Mouse (Mus musculus) skeletal muscle tissue, postnatal 0 days (tissue): ENCODE data around the gene Retnlb. TPM values are rescaled to one million over a fixed set of nuclear protein-coding genes. Genes with fewer than 3 reads are reported as not detected.

Source experiments
- polyA plus RNA-seq: library from polyadenylated mRNA; unstranded; fragments of >200 nt; fragmentation: Nextera tagmentation; extraction: Ambion mirVana; gene quantifications from 2 replicates; pipeline ENCODE4 v1.2.1, GENCODE M21; 2015

The Retnlb gene
- polyA plus RNA-seq, result not detected in 2 replicates

DNA sequence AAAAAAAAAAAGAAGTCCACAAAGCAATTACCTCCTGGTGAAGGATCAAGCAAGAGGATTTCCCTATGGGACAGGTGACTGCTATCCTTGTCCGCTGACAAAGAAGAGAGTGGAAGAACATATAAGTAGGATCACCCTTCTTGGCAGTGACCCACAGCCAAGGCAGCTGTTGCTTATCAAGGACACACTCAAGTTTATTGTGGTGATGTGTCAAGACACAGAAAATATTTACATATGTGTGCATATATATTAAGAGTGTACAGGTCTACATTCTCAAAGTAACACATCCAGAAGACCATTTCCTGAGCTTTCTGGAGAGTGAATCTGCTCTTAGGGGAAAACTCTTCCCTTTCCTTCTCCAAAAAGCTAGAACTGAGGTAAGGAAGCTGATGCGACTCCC is at the start of gene Retnlb:
TSS of gene Retnlb (plus strand) at position 162 of the 400 bp plus-strand sequence.

DNA sequence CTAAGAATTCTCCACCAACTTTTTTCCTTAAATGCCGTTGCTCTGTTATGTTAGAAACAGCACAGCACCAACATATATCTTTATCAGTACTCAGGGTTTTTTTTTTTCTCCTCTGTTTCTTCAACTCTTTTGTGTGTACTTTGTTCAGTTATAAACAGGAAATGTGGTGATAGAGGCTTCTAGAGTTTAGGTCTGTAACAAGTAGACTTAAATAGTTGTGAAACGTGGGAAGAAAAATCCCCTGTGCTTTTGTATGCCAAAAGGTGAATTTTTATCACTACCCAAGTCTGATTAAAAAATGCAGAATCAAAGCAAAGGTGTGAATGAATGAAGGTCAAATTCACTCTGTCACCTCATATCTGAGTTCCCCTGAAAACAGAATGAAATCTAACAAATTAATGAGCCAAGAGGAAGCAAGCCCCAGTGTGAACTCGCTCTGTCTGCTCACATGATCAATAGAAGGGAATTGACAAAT is 44.6 kb upstream of the Retnlb start, which contains the start of gene Trat1:
TSS of gene Trat1 (minus strand) at position 51 of the 475 bp plus-strand sequence.

DNA sequence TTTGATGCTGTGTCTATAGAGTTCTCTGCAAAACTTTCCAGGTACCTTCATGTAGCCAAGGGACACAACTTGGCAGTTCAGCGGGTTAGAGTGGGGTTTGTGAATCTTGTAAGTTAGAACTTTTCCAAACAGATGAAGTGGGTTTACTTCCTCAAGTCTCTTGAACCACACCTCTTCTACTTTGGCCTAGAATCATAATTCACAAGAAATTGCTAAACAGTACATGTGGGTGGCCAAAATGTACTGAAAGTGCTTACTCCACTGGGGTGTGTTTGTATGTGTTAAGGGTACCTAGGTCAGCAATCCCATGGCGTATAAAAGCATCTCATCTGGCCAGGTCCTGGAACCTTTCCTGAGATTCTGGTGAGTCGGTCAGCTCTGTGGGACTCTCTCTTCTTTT is 25.6 kb downstream of the Retnlb start, which contains the start of gene Retnla:
TSS of gene Retnla (plus strand) at position 286 of the 400 bp plus-strand sequence.

Other genes starting within 250 kb of the Retnlb start
- 0.15 TPM in 1 of 2 replicates, not detected in the other for gene Trat1, start 44.8 kb upstream of the Retnlb start, polyA plus RNA-seq
- gene Retnla, start 25.7 kb downstream of the Retnlb start, polyA plus RNA-seq, result not detected in 2 replicates
- 1.5 and 3.7 TPM in 2 replicates for gene Retnlg, start 55.8 kb downstream of the Retnlb start, polyA plus RNA-seq
- 6.3 and 6.8 TPM in 2 replicates for gene Dzip3, start 177.3 kb downstream of the Retnlb start, polyA plus RNA-seq
- gene Cip2a, start 177.3 kb downstream of the Retnlb start, polyA plus RNA-seq, result 4.7 and 5.4 TPM in 2 replicates
- gene Myh15, start 240.6 kb downstream of the Retnlb start, polyA plus RNA-seq, result 0.04 TPM in 1 of 2 replicates, not detected in the other